Mouse (Mus musculus) cerebellum, postnatal 36 days (tissue): ENCODE results near the gene Gid4.

Source experiments
- DNase-seq, 2 experiments: peaks; one replicate each; pipeline ENCODE4 v3.0.0; 2021 to 2022; ENCODE audit warnings: mixed read lengths in 2 of 2

The Gid4 gene

DNA sequence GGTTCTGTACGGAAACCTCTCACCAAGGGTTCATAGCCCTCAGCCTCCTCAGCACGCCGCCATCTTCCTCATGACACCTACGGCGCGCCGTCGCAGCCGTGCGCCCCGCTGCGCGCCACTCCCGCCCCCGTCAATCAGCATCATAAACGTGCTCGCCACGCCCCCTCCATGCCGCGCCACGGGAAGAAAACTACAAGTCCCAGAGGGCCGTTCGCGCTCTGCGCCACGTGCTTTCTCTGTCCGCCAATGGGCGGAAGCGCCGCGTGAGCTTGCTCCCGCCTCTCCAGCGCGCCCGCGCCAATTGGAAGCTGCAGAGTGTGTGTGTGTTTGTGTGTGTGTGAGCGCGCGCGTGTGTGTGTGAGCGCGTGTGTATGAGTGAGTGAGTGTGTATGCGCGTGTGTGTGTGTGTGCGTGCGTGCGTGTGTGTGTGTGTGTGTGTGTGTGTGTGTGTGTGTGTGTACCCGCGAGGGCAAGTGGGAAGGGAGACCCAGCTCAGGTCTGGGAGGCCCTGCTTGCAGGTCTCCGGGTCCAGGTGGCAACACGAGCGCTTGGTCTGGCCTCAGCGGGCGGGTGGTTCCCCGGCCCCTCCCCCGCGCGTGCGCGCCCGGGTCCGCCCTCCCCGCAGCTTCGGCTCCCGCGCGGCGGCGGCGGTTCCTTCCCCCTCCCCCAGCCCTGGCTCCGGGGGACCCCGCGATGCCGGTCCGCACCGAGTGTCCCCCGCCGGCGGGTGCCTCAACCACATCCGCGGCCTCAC lies at the start of gene Gid4:
Gene Gid4, plus strand, starts transcription at position 183 of the 754 bp plus-strand sequence.
- peak; percentile 99 for DNase-seq

DNA sequence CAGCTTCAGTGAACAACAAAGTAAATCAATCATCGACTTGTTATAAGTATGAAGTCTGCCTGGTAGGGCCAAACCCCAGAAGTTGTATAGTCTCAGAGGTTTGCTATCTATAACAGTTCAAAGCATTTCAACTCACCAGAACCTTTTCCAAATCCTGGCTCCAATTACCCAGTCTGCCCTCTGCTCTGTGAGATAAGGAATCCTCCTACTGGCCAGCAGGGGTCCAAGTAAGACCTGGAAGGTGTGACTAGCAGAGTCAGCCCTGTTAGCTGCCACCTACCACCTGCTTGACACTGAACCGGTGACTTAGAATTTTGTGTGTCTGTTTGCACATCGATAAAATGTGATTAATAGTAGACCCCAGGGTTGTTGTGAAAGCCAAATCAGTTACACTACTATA lies 49.7 kb upstream of the Gid4 start:
- DNase-seq = no peak

DNA sequence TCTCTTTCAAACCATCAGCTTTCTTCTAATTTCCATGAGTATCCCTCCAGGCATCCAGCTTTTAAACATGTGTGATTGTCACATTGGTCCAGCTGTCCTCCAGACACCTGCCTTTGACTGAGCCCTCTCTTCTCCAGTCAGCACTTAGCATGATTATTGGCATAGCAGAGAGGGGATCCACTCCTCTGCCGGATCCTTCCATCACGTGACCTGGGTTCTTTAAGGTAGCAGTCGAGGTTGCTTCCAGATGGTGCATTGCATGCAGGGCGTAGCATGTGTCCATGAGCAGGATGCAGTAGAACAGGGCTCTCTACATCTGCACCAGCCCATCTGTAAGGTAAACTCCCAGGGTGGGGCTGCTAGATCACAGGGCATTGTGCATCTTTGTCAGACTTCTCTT lies 48.0 kb upstream of the Gid4 start:
- no peak for DNase-seq

DNA sequence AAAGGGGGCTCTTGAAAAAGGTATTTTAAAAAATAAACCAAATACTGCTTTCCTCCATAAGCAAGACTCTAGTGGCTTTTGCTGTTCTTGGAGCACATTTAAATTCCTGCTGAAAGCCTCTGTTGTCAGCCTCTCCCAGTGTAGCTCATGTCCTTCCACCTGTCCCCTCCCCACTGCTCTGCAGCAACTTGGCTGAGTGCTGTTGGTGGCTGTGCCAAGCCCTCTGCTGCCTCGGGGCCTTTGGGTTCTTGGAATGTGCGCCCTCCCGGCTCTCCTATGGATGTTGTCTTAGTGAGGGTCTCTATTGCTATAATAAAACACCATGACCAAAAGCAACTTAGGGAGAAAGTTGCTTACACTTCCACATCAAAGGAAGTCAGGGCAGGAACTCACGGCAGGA lies 47.5 kb upstream of the Gid4 start:
- DNase-seq = peak; percentile 17 to 18

DNA sequence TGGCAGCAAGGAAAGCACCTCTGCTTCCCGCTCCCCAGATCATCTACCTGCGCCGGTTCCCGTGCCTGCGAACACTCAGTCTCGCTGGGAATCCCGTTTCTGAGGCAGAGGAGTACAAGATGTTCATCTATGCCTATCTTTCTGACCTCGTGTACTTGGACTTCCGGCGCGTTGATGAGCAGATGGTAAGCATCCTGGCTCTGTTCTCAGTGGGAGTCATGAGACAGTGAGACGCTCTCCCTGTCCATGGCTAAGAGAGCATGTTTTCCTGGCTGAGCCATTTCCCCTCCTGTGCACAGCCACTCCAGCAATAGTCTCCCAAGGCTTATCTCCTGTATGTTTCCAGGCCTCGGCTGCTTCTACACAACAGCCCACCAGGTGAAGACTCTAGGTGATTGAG lies 46.5 kb upstream of the Gid4 start:
- DNase-seq = peak in 1 of 2 experiments; percentile 29

DNA sequence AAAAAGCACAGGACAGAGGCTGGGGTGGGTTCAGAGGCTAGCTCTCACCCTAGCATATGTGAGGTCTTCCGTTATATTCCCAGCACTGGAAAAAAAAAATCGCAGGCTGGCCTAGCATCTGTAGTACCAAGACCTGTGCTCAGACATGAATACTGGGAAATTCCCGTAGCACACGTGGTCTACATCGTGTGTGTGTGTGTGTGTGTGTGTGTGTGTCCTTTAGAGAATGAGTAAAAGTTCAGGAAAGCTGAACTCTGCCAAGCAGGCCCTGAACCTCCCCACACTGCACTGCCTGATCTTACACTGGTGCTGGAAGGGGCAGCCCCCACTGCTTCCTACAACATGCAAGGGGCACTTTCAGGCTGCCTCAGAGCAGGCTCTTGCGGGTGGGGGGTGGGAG lies 42.5 kb upstream of the Gid4 start:
- no peak for DNase-seq

DNA sequence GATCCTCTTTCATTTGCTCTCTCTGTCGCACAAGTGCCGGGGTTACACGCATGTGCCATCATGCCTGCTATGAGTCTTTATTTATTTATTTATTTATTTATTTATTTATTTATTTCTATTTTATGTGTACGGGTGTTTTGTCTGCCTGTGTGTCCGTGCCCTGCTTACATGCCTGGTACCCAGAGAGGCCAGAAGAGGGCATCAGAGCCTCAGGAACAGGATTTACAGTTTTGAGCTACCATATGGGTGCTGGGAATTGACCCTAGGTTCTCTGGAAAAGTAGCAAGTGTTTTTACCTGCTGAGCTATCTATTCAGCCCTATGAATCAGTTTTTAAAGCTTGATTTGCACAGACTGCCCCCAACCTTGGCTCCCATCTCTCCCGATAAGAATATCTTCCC lies 33.4 kb upstream of the Gid4 start:
- no peak for DNase-seq

DNA sequence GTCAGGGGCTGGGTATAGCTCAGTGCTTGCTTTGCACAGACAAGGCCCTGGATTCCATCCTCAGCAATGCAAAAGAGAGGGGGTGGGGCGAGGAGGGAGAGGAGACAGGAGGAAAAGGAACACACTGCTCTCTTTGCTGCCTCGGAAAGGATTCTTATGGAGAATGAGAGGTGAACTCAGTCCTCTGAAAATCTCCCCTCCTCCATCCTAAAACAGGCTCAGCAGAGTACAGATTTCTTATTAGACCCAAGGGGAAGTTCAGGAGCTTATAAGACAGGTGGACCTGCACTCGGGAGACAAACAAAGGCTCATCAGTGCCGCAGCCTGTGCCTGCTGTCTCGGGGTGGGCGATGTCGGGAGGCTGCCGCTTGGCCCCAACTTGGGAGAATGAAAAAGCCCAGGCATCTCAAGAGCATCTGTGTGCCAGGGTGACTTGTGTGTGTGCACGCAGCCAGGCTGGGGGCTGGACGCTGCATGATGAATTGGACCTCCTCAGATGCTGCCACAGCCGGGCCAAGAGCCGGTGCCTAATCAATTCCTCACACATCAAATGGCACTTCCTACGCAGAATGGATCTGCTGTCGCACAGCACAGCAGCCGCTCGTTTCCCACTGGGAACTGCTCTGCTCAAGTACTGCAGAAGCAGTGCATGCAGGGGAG lies 32.1 kb upstream of the Gid4 start:
- peak in 1 of 2 experiments; percentile 14 for DNase-seq

DNA sequence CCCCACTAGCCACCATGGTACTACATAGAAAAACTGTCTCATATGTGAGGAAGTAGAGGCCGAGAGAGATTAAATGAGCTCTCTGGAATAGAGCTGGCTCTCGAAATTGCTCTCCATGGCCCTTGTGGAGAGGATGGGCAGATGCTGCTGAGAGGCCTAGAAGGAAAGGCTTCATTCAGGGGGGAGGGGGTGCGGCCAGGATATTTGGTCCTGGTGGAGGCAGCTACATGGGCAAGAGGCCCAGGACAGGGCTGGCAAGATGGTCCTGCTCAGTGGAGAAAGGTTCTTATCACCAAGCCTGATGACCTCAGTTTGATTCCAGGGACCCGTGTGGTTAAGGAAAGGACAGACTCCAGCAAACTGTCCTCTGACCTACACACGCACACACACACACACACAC lies 31.0 kb upstream of the Gid4 start:
- no peak for DNase-seq

DNA sequence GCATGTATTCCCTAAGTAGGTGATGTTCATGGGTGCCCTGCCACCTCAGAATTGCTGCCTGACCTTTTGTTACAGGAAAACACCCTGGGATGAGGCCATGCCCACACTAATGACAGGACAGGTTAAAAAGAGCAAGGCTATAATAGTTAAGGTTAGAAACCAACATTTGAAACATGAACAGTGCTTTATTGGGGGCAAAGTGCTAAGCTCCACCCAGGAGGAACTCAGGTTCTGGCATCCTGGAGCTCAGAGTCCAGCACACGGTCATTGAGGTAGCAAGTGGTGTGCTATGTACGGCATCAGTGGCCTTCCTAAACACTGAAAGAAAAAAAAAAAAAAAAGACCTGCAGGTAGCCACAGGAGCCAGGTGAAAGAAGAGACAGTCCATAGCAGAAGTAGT lies 29.0 kb upstream of the Gid4 start:
- no peak for DNase-seq

DNA sequence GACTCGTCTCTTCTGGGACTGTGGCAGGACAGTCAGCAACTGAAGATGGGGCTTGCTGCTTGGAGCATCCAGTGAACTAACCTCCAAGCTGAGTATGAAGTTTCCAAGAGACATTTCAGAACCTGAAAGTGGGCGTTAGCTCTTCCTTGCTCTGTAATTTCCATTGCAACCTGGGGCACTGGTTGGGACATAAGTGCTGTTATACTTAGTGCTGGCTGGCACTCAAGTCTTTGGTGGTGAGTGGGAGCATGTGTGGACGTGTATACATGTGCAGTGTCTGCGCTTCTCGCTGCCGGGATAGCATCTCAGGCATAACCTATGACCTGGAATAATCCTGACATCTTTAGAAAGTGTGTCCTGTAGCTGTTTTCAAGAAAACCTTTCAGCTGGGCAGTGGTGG lies 25.6 kb upstream of the Gid4 start:
- no peak for DNase-seq

DNA sequence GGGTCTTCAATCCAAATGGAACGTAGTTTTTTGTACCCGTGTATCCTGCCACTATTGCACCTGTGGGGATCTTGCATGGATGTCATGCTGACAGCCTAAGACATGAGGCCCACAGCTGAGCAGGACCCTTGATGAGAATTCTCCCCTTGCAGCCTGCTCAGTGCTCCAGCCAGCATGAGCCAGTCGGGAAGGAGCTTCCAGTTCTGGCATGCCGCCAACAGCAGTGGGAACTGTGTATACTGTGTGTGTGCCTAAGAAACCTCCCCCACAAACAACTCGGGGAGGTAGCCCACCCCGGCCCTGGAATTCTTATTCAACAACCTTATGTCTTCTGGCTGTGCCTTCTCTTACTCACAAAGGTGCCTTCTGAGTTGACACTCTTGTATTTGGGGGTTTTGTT lies 20.4 kb upstream of the Gid4 start:
- DNase-seq = peak; percentile 35 to 49

DNA sequence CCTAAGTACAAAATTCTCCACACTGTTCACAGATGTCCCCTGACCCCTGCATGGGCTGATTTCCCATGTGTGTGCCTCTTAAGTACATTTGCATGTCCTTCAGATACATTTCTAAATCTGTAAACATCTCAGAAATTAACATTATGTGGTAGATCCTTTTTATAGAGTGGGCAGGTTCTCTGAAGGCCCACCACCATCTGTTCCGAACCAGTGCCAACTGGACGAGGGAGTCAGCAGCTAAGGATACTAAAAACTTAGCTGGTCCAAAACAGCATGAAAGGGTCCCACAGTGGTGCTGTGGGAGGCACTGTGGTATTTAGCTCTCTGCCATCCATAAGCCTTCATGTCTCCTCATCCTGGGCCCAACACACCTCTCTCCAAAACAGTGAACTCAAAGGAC lies 19.8 kb upstream of the Gid4 start:
- DNase-seq = peak in 1 of 2 experiments; percentile 6

DNA sequence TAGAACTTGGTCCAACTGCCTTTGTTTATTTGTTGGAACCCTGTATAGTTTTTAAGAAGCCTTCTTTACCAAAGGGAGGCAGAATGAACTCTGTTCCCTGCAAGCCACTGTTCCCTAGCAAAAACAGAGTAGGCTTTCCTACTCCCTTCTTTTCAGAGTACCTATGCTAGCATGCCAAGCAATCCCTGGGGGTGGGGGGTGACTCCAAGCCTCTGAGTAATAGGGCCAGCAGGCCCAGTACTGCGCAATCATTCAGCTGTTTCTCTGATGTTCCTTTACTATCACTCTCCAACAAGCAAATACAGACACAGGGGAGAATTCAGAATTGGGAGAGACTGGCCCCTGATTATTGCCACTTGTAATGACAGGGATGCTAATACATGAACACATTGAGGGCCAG lies 10.3 kb upstream of the Gid4 start:
- no peak for DNase-seq

DNA sequence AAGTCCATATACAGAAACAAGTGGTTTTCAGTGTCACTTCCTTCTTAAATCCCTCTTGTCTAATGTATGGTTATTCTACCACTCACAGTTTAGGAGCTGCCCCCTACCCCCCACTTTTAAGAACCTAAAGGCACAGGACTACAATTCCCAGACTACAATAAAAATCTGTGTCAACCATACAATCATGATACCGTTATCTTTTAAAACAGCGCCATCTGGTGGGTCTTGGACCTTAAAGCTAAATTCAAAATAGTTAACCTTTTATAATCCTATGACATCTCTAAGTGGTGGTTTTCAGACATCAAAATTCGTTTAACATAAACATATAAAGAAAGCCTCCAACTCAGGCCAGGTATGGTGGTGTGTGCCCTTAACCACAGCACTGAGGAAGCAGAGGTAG lies 4.8 kb upstream of the Gid4 start:
- peak; percentile 52 to 78 for DNase-seq

DNA sequence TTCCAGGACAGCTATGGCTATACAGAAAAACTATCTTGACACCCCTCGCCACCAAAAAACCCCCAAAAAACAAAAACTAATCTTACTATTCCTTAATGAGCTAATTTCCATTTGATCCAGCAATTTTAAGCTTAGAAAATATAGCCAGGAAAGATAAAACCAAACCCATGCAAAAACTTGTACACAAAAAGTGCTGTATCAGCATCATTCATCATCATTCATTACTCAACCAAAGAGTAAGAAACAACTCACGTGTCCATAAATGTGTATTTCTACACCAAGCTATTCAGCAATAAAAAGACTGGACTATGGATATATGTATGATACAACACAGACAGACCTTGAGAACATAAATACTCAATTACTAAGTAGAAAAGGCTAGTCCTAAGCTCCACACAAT lies 4.0 kb upstream of the Gid4 start:
- DNase-seq = no peak

DNA sequence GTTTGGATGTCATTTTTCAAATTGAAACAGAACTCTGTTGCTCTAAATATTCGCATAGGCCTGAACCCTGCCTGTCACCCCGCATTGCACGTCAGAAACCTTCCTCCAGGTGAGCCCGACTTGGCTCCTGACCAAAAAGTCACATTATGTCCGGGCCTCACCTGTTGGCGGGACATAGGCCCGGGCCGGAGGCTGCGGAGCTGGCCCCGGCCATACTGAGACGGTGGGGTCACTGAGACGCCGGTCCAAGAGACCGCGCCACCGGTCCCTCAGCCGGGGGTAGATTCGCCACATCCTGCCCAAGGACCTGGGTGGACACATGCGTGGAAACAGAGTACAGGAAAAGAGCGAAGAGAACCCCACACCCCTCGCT lies 369 bp upstream of the Gid4 start:
- DNase-seq = no peak

DNA sequence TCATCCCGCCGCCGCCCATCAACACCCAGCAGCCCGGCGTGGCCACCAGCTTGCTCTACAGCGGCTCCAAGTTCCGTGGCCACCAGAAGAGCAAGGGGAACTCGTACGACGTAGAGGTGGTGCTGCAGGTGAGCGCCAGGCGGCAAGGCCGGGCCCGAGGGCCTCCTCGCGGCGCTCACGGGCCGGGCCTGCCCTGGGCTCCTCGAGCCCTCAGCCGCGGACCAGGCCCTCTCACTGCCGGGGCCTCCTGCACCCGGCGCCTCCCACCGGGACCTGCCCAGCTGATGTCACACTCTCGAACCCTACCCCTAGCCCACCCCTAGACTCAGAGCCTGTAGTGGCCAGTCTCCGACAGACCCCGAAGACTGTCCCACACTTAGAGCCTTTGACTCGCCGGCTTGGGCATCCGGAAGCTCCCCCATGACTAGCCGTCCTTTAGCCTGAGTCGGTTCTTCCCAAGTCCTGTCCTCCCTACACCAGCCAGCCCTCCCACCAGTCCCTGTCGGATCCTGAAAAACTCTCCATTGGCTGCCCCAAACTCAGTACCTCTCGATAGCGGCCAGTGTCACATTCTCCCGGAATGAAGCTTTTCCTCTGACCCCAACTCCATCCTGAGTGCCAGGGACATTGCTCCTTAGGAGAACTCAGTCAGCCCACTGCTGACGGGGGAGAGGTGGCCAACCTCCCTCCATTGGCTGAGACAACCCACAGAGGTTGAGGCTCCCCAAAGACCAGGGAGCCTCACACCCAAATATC lies 950 bp downstream of the Gid4 start, which contains the start of gene Atpaf2:
Gene Atpaf2, minus strand, starts transcription at position 741 of the 756 bp plus-strand sequence.
- no peak for DNase-seq

DNA sequence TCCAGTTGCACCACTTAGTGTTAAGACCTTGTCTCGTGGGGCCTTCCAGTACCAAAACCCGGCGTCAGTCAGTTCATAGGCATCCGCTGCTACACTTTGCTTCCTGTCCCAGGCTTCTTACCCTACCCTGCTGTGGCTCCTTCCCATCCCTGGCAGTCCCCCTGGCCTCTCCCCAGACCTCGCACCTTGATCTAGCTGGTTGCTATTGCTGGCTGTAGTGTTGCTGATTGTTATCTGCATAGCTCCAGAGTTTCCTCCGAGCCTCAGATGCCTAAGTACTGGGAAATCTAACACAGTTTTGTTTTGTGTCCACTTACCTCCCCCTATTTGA lies 1.5 kb downstream of the Gid4 start:
- DNase-seq = no peak

DNA sequence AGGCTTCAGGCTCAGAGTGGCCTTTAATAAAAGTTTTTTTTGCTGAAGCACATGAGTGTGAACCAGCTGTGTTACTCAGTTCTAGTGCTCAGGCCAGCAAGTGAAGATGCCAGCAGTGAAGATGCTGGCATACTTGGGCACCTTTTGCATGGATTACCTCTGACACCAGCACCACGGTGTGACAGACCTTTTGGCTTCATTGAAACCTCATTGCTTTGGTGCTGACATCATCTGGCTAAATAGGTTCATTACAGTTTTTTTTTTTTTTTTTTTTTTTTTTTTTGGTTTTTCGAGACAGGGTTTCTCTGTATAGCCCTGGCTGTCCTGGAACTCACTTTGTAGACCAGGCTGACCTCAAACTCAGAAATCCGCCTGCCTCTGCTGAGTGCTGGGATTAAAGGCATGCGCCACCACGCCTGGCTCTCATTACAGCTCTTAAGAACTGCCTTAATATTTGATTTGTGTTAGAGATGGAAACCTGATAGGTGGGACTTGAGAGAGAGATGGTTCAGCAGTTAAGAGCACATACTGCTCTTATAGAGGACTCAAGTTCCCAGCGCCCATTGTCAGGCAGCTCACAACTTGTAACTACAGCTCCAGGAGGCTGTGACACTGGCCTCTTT lies 5.2 kb downstream of the Gid4 start:
- no peak for DNase-seq

DNA sequence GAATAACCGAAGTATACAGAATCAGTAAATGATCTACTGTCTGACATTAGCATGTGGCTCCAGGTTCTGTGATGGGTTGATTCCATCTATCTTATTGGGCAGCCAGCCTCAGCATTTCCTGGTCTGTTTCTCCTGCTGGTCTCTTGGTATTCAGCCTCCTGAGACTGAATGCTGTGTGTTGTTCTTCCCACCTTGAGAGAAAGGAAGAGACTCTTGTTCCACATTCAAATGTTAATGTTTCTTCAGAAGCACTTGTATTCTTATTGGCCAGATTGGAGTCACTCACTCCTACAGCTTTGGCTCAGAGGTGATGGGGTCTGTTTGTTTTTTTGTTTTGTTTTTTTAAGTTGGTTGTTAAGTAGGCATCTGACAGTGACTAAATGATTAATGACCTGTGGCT lies 6.1 kb downstream of the Gid4 start:
- no peak for DNase-seq

DNA sequence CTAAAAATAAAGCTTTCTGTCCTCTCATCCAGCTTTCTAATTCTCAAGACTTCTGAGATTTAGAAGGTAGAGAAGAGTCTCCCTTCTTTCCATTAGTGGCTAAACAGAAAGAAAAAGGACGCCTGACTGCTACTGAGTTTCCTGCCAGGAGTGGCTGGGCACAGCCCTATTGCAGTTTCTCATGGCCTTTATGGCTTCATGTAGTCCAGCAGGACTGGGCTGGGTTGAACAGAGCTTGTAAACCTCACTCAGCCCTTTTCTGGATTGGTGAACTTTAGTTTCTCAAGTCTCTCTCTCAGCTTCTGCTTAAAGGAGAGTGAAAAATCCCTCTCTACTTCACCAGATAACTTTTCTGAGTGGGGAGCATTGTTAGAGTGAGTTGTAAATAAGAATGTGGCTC lies 9.5 kb downstream of the Gid4 start:
- DNase-seq = no peak

DNA sequence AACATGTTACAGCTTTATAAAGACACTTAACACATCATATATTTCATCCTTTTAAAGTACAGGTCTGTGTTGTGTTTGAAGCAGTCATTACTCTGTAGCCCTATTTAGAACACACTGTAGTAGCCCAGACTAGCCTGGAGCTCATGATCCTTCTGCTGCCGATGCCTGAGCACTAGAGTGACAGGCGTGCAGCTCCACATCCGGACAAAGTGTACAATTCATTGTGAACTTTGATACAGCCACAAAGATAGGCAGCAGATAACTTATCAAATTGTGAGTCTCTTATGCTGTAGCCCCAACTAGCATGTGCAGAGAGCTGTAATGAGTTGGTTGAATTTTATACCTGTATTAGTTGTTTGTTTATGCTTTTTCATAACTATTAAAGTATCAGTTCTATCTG lies 10.7 kb downstream of the Gid4 start:
- no peak for DNase-seq

DNA sequence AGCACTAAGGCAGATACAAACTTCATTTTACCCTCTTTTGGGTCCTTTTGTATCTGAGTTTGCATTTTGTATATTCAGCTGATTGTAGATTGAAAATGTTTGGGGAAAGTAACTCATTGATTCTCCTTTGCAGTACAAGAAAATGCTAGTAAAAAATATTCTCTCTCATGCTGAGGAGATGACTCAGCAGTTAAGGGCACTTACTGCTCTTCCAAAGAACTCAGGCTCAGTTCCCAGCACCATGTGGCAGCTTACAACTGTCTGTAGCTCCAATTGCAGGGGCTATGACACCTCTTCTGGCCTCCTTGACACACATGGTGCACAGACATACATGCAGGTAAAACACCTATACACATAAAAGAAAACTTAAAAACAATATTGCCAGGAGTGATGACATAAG lies 16.6 kb downstream of the Gid4 start:
- DNase-seq = no peak
